Mouse (Mus musculus) retina, adult 2 months (tissue): Measurements from ENCODE around the gene Parp2.
"Not testable (repeated sequence)": the region's sequence is repeated elsewhere in the genome, so short reads cannot be mapped to it uniquely, and the experiment has no call there.

ENCODE experiments used
- DNase-seq: peaks from one replicate; pipeline ENCODE4 v3.0.0-alpha.2; 2012; ENCODE audit warnings: low read depth, low spot score

Parp2 gene

GRCm38 (mm10) chr14:50826579-50826978, 18.9 kb downstream of the Parp2 start:
- no peak for DNase-seq

DNA sequence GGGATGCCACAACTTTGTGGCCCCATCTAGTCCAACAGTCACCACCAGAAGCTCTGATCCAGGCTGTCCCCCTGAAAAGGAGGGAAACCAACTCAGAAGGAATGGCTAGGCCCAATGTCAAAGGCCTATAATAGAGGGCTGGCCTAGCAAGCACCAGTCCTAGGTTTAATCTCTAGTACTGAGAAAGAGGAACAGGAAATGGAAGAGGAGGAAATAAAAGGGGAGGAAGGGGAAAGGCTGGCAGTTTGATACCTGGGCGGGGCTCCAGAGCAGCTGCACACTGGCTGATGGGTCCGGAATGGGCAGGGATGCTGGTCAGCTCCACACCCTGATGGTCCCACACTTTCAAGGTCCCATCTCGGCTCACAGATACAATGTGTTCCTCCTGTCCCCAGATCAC, 22.2 kb downstream of the Parp2 start:
- DNase-seq: no peak

DNA sequence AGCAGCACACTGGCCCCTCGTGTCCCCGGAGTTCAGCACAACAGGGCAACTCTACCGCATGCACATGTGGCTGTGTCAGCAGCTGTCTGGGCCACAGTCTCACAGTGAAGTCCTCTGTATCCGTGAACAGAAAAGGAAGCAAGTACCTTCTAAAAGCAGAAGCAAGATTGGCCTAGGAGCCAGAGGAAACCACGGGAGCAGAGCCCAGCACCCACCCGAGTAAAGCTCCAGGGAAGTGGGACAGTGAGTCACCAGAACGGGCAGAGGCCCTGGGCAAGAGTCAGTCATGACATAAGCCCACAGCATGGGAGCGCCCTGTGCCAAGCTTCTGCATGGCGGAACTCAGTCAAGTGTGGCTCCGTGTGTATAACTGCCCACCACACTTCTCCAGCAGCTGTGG, 26.3 kb downstream of the Parp2 start:
- no peak for DNase-seq

DNA sequence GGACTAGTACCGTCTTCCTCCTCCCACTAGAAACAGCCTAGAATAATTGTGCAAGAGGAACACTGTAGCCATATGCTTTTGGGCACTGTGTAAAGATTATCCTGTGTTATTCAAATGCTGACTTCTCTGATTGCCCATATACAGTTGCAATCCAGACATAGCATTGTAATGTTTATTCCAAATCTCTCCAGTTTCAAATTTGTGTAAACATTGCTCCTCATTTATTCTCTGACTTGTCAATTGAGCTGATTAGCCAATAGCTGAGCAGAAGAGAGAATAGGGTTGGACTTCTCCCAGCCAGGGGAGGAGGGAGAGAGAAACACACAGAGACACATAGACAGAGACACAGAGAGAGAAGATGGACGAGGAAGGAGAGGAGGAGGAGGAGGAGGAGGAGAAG, 26.8 kb downstream of the Parp2 start:
- no peak for DNase-seq

DNA sequence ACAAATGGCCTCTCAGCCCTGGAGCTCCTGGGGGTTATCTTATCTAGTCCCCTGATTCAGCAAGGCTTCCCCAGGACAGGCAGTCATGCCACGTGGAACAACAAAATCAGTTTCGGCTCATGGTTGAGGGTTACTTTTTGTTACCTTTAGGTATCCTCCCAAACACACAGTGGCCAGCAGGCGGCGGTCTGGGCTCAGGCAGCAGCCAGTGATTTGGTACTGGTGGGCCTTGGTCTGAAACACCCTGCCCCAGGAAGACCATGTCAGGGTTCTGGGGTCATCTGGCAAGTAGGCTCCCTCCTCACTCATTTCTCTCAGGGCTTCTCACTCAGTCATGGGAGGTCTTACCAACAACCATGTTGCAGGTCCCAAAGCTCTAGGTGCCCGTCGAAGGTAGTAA, 29.6 kb downstream of the Parp2 start:
- DNase-seq: no peak

GRCm38 (mm10) chr14:50855788-50856187, 48.1 kb downstream of the Parp2 start:
- DNase-seq: no peak

DNA sequence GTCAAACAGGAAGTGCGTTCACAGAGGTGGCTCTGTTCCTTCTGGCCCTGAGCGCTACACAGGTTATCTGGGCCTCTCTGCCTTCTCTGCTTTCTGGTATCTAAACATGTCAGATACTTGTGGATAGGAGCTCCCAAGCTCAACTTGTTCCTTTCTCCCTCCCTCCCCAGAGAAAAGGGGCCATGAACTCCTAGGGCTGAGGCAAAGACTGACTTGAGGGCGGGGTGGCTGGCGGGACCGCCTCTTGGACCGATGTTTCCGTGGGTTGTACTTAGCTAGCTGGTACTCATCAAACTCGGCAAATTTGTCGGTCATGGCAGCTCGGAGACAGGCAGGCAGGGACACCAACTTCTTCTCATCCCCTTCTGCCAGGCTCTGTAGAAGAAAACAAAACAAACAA, 55.0 kb downstream of the Parp2 start:
- no peak for DNase-seq

GRCm38 (mm10) chr14:50865005-50865404, 57.4 kb downstream of the Parp2 start:
- not testable (repeated sequence) for DNase-seq

- no peak for DNase-seq
These were observed 59.3 kb downstream of the Parp2 start for GRCm38 (mm10) chr14:50866966-50867365.

- DNase-seq: no peak
These were observed 60.6 kb downstream of the Parp2 start for GRCm38 (mm10) chr14:50868211-50868610.

DNA sequence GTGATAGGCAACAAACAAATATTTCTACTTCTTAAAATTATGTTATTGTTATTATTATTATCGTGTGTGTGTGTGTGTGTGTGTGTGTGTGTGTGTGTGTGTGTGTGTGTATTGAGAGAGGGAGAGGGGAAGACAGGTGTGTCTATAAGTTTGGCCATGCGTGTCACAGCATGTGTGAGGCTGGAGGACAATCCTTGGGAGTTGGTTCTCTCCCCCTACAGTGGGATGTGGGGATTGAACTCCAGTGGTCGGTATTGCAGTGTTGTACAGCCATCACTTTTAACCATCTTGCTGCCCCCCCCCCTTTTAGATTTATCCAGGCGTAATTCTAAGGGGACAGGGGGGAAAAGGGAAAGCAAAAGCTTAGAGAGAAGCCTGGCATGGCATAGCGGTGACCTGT, 61.0 kb downstream of the Parp2 start:
- DNase-seq: no peak

DNA sequence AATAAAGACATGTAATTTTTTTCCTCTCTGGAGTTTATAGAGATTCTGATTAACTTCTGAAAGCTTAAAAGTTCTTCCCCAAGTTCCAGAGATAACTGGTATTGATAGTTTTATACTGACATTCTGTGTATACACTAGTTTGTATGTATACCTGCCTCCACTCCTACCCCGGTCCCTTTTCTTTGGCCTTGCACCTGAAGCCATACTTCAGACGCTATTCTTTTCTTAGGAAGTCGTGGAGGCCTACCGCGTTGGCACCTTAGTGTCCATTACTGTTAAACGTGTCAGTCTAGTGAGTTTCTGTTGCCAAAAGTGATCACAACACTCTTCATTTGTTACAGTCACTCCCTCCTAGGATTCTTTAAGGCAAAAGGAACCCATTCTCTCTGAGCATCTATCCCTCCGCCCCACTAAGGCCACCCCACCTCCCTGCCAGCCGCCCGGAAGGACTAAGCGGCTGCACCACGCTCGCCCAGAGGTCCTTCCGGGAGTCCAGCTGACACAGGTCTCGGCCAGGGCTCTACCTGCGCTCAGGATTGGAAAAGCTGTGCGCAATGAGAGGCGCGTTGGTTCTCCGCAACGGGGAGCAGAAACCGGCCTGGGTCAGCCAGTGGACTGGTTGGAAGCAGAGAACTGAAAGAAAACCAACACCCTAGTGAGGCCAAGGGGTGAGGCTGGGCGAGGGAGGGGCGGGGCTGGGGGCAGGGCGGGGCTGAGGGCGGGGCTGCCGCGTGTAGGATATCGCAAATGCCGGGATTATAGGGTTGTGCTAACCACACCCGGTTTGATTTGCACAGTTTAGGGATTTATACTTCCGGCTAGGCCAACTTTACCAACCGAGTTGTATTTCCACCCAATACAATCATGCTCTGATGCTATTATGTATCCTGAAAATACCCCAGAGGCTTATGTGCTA, 62.5 kb downstream of the Parp2 start, which contains the start of gene Tep1:
TSS of gene Tep1 (minus strand) at position 672 of the 916 bp plus-strand sequence.
- peak; percentile 68 for DNase-seq

GRCm38 (mm10) chr14:50870805-50871143, 63.1 kb downstream of the Parp2 start:
- no peak for DNase-seq
